Mouse (Mus musculus) retina, postnatal 1 day (tissue): ENCODE measurements at regions not wholly inside any gene's neighbourhood (a gene's known extent, or its start where the extent isn't known, plus 50 kb on each side); places are given as distances from the start of the nearest gene placed in this dataset.
"Not testable (repeated sequence)": the region's sequence is repeated elsewhere in the genome, so short reads cannot be mapped to it uniquely, and the experiment has no call there.

Source experiments
- DNase-seq: peaks from one replicate; pipeline ENCODE4 v3.0.0-alpha.2; 2012

- not testable (repeated sequence) for DNase-seq
Observed at GRCm38 (mm10) chr16:21102033-21102432, 51.8 kb downstream of the Teddm3 start.

DNA sequence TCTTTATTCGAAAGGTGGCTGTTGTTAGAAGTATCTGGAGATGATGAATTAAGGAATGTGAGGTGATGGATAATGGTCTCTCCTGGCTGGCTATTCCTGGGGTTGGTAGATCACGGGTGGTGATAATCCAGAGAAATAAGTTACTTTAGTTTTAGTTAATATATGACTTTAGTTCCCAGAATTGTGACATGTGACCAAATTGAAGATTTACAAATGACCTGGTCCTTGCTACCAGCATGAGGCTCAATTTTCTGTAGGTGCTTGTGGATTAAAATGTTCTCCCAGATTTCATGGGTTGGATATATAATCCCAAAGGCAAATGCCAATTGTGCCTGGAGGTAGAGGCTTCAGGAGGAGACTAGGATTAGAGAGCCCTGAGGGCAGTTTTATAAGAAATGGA, 53.7 kb downstream of the Teddm3 start:
- DNase-seq: not testable (repeated sequence)

DNA sequence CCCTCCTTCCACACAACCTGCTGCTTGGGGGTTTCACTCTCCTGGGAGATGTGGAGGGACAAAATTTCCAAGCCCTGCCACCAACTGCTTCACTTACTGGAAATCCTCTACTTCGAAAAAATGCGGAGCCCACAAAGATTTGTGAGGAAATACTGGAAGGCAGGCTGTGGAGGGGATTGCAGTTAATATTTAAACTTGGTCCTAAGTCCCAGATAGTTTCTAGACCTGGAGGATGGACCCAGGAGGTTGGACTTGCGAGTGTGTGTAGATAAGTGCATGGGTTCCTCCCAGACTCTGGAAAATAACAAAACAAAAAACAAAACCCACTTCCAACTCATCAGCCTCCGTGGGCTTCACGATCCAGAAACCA, 79.0 kb downstream of the Teddm3 start:
- no peak for DNase-seq

GRCm38 (mm10) chr16:21074082-21074778, 79.6 kb downstream of the Teddm3 start:
- DNase-seq: peak; percentile 41

DNA sequence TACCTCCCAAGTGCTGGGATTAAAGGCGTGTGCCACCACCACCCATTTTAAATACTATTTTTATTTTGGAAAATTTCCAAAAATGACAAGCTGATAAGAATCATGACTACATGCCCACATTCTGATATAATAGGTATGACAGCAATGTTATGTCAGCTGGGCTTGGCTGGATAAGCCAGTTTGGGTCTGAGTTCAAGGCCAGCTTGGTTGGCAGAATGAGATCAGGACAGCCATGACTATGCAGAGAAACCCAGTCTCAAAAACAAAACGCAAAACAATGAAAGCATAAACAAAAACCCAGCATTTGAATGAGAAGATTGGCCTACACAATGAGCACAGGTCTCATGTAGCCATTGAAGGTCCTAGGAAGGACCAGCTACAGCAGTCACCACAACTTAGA, 93.6 kb downstream of the Teddm3 start:
- DNase-seq: no peak

- DNase-seq: no peak
Observed at GRCm38 (mm10) chr16:21054772-21055171, 99.0 kb downstream of the Teddm3 start.

DNA sequence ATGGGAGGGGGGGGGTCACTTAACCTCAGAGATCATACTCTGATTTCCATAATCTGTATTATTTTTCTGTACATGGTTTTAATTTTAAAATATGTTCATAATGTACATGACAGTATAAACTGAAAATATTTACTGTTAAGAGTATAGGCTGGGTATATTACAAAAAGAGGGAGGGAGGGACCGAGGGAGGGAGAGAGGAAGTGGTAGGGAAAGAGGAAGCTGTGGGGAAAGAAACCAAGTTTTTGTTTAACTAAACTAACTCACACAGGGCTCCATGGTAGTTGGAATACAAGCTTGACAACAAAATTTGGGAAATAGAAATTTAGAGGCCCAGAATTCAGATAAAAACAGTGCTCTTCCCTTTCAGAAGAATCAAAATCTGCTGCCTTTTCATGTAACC, 131.7 kb downstream of the Teddm3 start:
- DNase-seq: not testable (repeated sequence)

GRCm38 (mm10) chr16:21004871-21005270, 148.9 kb downstream of the Teddm3 start:
- DNase-seq: no peak

GRCm38 (mm10) chr16:21001126-21001525, 152.7 kb downstream of the Teddm3 start:
- no peak for DNase-seq

DNA sequence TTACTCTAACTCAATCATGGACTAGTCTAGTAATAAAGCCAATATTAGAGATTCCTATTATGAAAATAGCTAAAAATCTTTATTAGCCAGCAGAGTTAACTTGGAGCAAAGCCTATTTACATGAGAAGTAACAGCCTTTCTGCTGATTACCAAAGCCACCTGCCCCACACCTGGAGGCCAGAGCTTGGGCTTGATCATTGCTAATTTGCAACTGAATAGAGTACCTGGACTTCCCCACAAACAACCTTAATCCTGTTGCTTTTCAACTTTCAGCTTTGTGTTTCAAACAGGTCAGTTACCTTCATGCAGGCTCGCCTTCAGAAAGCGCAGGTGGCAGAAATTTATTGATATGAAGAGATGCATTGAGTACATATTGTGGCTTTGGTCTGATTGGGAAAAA, 163.3 kb downstream of the Teddm3 start:
- DNase-seq: no peak

DNA sequence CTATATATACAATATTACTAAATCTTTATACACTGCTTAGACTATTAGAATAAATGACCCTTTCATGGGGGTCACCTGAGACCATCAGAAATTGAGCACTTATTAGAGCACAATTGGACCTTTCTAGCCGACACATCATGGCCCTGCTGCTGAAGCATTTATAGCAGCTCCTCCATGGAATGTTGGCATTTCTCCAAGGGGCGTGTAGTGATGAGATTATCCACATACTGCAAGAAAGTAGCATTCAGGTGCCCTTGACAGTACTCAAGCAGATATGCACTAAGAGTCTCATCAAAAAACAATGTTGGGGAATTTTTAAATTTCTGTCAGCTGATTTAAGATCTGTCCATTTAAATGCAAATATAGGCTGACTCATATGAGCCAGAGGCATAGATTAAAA, 178.4 kb downstream of the Teddm3 start:
- DNase-seq: peak; percentile 31

GRCm38 (mm10) chr16:20972442-20972841, 181.4 kb downstream of the Teddm3 start:
- DNase-seq: no peak

DNA sequence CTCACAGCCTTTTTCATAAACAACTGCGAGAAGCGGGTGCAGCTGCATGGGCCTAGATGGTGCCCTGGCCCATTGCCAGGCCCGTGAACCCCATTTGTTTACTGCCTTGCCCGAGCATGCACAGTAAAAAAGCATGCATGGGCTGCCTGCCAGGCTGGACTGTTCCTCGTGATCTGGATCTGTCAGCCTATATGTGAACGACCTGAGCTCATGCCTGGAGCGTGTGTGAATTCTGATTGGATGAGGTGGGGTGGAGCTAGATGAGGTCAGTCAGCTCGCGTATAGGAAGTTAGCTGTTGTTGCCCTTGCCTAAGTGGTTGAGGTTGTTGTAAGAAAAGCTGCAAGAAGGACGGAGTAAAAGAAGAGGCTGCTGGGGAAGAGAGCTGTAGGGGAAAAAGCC, 194.9 kb downstream of the Teddm3 start:
- peak; percentile 24 for DNase-seq

DNA sequence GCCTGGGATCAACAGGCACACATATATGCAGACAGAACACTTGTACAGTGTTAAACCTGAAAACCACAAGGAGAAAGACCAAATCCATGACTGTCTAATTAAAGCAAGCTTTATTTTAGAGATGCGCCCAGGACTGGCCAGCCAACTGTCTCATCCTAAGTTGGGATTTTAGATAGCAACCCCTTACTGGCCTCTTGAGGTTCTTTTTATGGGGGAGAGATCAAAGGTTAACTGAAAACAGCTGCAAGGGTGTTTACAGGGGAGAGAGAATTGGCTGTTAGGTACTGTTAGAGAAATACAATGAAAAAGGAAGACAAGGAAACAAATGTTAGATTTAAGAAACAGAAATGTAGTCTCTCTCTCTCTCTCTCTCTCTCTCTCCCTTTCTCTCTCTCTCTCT, 202.4 kb upstream of the Thpo start:
- no peak for DNase-seq

GRCm38 (mm10) chr16:20934846-20935245, 200.5 kb upstream of the Thpo start:
- DNase-seq: not testable (repeated sequence)

DNA sequence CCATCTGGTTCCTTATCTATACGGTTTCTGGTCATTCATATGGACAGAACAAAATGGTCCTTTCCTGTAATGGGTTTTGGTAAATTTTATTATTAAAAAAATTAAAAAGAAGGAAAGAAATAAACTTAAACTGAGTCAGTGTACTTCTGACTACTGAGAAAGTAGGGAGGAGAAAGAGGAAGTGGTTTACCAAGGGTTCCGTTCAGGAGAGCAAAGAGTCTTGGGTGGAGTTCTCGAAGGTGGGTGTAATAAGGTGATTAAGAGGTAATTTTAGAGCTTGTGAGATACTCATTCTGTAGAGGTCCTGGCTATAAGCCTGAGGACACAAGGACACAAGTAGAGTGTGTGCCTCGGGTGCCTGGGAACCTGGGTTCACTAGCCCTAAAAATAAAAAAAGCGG, 195.7 kb upstream of the Thpo start:
- not testable (repeated sequence) for DNase-seq

DNA sequence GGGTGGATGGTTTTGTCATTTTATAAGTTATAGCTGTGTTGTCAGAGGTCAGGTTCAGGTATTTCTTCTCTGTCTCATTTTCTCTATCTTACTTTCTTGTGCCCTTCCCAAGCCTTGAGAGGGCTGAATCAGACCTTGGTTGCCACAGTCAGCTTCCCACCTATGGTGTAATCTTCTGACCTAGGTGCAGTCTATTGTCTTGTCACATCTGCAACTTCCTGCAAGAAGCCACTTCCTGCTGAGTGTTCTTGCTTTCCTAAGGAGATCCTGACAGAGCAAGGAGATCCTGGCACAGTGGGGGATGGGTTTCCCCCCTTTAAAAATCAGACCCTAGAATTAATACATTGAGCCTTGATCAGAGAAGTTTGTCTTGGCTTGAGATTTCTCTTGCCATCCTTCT, 191.5 kb upstream of the Thpo start:
- DNase-seq: not testable (repeated sequence)

DNA sequence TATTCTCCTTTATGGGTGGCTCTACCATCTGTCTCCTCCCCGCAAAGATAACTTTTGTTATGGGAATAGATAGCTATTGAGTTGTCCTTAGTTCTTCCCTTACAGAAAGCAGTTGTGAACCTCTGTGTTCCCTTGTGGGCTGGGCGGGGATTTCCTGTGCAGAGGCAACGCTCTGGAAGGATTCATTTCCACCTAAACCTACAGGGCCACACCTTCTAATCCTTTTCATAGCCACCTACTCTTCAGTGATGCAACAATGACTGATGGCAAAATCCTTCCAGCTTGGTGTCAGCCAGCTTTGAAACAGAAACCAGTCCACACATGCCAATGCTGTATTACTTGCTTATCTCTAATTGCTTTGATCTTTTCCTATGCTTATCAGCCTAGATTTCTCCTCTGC, 176.6 kb upstream of the Thpo start:
- not testable (repeated sequence) for DNase-seq

DNA sequence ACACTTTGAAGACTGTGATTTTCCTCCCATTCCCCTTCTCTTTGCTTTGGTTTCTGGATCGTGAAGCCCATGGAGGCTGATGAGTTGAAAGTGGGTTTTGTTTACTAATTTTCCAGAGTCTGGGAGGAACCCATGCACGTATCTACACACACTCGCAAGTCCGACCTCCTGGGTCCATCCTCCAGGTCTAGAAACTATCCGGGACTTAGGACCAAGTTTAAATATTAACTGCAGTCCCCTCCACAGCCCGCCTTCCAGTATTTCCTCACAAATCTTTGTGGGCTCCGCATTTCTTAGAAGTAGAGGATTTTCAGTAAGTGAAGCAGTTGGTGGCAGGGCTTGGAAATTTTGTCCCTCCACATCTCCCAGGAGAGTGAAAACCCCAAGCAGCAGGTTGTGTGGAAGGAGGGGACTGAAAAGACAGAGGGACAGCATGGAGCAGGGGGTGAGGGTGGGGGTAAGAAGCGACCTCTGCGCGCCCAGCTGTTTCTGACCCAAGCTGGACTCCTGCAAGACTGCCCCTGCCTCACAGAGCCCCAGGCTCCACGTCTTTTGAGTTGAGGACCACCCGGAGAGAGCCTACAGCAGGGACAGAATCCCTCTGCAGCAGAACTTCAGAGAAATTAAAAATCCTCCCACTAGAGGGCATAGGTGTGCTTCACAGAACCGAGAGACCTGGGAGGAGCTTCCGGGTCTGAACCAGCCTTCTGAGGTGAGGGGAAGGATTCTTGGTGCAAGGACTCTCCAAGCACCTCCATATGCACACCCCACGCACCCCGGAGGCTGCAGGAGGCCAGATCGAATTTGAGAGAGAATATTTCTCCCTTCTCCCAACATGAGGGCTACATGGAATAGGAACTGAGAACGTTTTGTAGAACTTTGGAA, 174.4 kb upstream of the Thpo start:
- peak; percentile 58 for DNase-seq

GRCm38 (mm10) chr16:20895734-20896133, 161.4 kb upstream of the Thpo start:
- peak; percentile 12 for DNase-seq

DNA sequence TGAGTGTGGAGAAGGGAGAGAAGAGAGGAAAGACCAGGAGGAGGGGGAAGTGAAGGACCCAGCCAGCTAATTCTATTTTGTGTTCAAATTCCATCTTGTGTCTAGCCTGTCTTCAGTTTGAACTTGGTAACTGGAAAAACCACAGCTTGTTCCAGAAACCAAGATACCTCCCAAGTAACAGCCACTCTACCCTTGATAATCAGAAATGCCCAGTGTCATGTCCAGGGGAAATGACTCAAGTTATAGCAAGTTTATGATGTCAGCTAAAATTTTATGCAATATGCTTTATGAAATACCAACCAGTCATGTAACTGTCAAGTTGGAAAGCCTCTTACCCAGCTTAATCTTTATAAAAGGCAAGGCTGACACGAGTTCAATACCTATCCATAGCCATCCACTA, 137.4 kb upstream of the Thpo start:
- no peak for DNase-seq

GRCm38 (mm10) chr16:20866771-20867170, 132.5 kb upstream of the Thpo start:
- DNase-seq: no peak

DNA sequence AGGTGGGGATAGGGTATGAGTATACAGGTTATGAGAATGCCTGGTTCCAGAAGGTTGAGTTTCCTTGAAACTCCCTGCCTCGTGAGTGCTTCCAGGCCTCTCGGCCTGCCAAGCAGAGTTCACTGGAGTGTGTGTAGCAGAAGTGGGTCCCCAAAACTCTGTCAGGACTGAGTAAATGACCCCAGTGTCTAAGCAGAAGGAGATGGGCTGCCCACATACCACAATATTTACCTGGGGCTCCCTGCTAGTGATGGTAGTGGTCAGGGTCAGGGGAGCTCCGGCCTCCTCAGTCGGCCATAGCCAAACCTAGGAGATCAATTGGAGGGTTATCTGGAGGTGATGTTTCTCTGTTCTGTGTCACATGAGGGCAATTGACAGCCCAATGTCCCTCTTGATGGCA, 126.9 kb upstream of the Thpo start:
- DNase-seq: no peak

DNA sequence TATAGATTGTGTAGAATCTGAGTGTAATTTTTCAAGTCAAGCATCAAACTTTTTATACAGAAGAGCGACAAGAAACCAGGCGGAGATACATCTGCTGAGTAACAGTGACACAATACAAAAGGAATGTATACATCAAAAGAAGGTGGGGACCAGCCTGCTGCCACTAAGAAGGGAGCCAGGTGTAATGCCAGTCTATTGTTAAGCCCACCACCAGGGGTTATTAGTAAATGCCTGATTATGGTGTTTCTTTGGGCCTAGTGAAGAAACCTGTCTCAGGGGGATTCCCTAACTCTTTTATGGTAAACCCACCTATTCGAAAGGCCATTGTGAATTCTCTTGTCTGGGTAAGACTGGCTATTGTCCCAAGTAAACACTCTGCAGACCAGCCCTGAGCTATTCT, 126.3 kb upstream of the Thpo start:
- DNase-seq: not testable (repeated sequence)
